Mouse (Mus musculus) kidney, postnatal 25 days (tissue): ENCODE measurements around the gene 4921539E11Rik.

ENCODE experiments used
- DNase-seq, 2 experiments: peaks; one replicate each; pipeline ENCODE4 v3.0.0; 2021; ENCODE audit warnings: mixed read lengths in 2 of 2

Gene 4921539E11Rik

DNA sequence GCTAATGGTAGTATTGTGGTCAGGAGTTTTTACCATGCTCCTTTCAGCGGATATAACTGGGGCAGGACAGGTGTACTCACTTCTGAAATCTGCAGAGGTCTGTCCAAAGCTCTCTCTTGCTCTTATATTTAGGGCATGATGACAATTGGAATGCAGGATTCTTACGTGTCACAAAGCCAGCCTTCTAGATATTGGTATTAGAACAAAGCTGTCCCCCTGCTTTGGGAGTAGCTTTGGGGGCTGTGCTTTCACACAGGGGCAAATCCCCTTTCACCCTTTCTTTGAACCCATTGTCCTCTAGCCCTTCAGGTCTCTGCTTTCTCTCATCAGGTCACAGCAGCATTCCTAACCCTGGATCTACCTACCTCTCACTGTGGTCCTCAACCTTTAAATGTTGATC, at the start of gene 4921539E11Rik:
Gene 4921539E11Rik, minus strand, starts transcription at position 101 of the 400 bp plus-strand sequence.
- DNase-seq = no peak

DNA sequence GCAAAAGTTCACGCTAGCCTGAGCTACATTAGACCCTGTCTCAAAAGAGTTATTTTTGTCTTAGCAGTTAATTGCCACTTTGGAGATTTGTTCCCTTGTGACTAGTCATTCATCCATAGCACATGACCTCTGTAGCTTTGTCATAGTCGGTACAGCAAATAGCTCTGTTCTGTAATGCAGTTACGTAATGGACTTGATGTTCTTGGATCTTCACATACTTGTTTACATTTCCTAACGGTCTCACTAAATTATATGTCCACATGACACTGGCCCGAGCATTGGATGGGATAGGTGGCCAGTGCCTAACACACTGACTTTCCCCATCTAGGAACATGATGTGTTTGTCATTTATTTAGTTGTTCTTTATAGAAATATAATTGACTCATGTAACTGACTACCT, 44.5 kb upstream of the 4921539E11Rik start:
- no peak for DNase-seq

DNA sequence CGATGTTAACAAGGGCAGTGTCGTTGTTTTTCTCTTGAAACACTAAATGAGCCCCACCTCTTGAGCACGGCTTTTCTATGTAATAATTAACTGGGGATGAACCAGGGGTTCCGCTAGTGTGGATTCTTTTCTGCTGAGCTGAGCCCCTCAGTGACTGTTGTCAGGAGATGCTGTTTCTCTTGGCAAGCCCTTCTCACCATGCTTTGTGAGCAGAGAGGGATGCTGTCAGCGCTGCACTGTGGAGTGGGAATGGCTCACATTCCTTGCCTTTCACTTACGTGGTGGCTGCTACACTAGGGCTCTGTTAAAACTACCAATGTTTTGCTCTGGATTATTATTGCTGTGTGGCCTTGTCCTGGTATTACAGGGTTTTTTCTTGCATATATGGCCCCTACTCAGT, 38.7 kb upstream of the 4921539E11Rik start:
- DNase-seq = peak in 1 of 2 experiments; percentile 11

DNA sequence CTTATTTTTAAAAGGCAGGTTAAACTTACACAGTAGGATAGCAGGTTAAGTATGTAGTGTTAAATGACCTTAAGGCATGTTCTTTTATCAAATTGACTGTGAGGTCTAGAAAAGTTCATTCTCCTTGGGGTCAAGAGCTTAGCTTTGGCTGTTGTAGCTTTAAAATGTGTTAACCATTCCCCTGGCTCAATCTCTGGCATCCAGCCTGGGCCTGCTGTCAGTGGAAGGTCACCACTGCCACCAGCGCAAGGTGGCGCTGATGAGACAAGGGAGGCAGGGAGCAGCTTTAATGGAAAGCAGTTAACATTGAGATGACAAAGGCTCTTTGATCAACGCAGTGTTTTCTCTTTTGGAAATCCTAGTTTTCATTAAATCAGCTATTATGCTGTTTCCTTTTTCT, 36.3 kb upstream of the 4921539E11Rik start:
- DNase-seq = peak; percentile 83

DNA sequence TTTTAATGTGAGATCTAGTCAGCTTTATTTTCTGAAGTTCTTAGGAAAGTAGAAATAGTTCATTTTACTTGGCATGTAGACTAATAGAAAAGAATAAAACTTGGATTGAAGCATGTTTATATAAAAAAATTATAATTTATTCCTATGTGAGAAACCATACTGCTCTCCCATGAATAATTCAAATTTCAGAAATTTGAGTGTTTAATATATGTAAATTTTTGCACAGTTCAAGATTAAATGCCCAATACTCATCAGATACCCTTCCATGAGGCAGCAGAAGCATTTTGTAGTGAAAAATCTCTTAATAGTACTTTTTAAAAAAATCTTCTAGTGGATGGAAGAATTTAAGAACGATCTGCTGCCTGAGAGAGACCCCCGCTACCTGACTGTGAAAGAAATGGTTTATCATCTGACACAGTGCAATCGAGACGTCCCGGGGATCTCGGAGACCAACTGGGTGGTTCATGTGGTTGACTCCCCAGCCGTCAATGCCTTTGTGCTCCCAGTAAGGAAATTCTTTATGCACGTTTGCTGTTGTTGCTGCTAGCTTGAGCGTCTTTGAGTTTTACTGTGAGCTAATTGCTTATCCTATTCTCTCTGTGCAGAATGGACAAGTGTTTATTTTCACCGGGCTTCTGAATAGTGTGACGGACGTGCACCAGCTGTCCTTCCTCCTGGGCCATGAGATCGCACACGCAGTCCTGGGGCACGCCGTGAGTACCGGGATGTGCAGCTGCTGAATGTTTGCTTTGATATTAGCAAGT, 34.2 kb upstream of the 4921539E11Rik start:
- DNase-seq = no peak

DNA sequence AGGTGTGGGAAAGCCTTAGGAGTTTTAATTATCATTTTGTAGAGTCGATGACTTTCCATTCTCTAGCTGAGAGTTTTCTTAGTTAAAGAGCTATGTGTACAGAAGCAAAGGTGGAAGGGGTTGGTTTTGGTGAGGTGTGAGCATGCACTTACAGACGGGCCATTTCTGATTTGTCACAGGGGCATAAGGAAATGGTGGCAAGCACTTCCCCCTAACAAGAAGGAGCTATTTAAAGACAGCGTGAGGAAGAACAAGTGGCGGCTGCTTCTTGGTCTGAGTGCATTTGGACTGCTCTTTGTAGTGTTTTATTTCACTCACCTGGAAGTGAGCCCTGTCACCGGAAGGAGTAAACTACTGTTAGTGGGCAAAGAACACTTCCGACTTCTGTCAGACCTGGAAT, 30.8 kb upstream of the 4921539E11Rik start:
- no peak for DNase-seq

DNA sequence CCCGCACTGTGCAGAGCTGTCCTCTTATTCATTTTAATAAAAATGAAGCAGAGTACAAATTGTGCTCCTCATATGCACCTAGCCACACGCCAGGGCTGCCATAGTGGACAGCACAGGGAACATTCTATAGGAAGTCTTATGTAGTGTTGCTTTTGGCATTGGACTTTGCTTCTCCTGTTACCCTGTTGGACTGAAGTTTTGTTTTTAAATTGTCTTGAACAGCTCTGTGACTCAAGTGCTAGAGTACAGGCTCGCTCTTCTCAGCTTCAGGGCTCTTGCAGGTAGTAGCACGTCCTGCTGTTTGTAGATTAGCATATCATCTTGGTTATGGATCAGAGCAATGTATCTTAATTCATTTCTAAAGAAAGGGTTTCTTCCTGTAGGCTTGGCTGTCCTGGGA, 25.2 kb upstream of the 4921539E11Rik start:
- DNase-seq = no peak

DNA sequence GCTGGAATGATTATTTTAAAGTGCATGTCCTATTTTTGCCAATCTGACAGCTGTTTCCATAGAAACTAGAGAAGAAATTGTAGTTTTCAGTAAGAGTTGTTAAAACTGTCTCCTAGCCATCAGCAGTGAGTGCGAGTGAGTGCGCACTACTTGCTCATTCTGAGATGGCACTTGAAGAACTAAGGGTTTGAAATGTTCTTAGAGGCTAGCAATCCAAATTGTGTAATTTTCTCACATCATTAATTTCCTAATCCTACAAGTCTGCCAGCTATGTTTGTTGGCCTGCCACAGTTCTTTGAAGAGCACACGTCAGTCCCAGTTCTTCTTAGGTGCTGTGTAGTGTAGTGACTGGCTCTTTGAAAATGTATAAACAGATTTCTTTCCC, 23.9 kb upstream of the 4921539E11Rik start:
- DNase-seq = no peak

DNA sequence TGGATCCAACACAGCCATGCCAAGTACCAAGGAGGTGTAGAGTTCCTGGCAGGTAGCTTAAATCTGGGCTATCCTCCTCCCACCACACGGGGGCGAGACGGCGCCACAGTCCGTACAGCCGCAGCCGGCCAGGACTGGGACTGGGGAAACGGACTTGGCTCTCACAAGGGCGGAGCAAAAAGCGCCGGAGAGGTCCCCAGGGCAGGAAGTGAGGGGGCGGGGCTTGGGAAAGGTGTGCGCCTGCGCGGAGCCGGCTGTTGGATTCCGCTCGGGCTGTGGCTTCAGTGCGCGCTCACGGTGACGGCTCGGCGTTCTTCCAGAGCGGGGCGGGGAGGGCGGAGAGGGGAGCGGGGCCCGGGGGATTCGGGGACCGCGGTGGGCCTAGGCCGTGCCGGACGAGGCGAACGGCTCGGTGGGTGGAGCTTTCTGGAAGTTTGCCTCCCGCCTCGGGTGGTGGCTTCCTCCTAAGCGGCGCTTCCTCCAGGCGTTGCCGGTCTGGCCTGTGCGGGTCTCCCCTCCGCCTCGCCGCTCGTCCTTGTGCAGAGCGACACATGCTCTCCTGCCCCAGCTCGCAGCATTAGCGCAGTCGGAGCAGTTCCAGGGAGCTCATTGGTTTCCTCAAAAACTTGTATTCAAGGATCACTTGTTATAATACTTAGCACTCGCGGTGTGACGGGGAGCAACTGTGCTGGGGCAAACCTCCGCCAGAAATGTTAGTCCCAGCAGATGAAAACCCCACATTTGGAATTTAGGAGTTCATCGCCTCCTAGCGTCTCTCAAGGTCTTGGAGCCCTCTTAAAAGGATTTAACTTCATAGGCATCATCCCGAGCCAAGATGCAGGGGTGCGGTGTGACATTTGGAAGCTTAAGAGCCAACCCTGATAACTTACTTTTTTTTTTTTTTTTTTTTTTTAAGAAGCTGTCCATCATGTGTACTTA, 23.2 kb upstream of the 4921539E11Rik start, which contains the start of gene Oma1:
Gene Oma1, plus strand, starts transcription at position 226 of the 939 bp plus-strand sequence.
- peak; percentile 99 for DNase-seq

DNA sequence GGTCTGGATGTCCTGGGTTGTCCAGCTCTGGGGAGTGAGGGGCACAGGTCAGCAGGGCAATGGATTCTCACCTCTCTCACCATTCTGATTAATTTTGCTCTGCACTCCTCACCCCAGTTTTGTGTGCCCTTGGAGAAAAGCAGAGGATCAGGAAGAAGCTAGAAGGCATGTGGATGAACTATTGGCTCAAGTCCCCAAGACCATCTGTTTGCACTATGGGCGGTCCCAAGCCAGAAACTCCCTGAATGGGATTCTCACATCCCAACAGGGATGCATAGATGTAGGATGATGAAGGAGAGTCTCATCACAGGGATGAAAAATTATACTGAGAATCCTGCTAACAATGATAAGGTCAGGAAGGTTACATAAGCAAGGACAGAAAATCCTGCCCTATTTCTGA, 13.2 kb upstream of the 4921539E11Rik start:
- DNase-seq = no peak

DNA sequence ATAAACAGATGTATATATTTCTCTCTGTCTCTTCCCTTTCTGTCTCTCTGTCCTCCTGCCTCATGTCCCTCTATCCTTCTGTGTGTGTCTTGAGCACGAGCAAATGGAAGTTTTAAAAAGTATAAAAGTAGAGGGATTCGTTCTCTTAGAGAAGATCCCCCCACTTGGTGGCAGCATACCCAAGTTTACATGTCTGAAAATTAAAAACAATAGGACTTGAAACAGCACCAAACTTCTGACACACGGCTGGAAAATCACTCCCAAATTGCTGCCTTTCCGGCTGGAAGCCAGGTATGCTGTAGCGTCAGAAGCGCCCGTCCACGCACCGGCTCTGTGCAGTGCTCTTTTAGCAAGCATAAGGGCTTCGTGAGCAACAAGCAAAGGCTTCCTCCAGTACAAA, 8.7 kb upstream of the 4921539E11Rik start:
- DNase-seq = peak in 1 of 2 experiments; percentile 25

DNA sequence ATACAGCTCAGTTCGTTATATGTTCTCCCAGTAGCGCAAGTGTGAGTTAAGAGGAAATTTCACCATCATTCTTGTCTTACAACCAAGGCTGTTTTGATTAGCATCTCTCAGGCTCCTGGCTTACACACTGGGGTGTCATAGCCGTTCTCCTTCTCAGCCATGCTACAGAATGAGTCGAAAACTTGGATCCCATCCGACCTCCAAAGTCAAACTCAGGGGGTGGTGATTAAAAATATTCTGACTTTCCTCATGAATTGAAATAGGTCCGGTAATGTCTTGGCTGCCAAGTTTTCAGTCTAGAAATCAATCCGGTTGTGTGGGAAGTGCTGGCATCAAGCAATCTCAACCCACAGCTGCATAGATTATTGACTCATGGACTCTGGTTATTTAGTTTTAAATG, 2.3 kb downstream of the 4921539E11Rik start:
- DNase-seq = no peak

DNA sequence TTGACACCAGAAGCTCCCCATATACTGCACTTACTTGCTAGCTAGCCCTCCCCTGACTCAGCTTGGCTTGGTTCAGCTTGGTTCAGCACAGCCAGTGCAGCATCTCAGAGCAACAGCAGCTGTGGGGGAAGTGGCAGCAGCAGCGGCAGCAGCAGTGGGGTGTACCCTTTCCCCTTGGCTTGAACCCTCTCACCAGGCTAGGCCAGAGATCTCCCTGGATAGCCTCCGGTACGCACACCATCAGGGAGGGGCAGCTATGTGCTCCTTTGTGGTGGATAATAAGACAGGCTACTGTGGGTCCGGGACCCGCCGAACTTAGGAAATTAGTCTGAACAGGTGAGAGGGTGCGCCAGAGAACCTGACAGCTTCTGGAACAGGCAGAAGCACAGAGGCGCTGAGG, 17.6 kb downstream of the 4921539E11Rik start:
- no peak for DNase-seq

DNA sequence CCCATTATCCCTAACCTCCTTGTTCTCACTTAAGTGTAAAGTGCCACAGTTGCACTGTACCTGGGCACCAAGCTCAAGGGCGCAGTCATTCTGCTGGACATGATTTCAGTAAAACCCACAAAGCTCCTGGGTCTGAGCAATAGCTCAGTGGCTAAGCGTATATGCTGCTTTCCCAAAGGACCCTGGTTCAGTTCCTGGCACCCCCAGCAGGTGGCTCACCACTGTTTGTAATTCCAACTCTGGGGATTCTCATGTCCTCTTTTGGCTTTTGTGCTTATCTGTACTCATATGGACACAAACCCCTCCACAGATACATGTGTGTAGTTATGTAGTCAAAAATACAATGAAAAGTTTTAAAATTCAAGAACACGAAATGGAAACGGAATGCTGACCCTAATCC, 21.3 kb downstream of the 4921539E11Rik start:
- no peak for DNase-seq

DNA sequence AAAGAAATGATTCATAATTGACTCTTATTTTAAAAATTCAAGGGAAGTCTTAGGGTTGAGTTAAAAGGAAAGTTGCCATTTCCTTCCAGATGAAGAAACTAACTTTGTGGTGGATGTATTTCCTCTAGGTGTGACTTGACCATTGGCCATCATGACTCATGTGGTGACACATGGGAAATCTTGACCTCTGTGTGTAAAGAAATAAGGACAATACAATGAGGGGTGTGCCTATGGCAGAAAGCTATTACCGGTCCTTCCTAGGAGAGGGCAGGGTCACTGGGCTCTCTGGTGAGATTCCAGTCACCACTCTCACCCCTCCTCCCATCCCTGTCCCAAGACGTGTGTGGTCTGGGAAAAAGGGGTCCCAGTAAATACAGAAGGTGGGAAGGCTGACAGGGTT, 25.5 kb downstream of the 4921539E11Rik start:
- DNase-seq = no peak

DNA sequence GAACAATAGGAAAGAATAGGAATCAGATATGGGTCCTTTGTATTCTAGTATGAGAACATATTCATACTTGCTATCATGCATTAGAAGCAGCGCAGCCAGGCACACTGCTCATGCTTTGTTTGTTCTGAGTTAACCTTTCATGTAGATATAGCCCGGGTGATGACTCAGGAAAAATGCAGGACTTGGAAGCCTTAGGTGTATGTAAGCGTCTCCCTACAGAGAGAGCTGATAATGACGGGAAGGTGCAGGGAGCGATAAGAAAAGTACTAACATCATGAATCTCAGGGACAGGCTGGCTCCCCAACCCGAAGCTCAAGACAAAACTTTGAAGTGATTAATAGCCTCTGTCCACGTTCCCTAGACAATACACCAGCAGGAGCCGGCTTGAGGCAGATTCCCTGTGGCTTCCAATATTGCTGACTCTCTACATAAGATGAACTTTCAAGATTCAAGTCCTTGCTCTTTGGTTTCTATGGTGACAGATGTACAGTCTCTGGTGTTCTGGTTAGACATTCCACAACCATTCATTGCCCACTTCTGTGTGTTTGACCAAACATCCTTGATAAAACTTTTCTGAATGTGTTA, 26.8 kb downstream of the 4921539E11Rik start:
- no peak for DNase-seq

DNA sequence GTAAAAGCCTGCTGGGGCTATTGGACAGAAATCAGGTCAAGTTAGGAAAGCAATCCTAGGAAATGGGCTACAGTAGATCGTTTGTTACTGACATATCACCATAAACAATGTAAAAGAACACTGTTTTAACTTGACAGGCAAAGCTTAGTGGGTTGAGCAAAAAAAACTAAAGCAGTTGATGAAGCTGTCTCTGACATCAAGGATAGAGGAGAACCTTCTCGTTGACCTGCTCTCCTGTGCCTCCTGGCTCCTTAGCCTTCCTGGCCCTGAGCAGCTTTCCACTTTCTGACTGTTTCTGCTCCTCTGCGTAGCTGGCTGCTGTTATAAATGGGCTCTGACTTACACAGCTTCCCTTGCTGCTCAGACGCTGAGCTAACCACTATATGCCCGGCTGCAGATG, 27.3 kb downstream of the 4921539E11Rik start:
- no peak for DNase-seq

DNA sequence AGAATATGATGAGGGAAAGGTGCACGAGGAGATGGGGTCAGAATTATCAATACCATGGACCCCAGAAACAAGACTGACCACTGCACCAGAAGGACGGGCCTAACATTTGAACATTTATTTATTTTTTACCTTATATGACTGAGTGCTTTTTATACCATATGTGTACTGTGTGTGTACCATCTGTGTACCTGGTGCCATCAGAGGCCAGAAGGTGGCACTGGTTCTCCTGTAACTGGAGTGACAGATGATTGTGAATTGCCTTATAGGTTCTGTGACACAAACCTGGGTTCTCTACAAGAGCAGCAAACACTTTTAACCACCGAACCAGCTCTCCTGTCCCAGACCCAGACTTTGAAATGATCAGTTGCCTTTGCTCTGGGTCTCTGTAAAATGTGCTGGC, 31.8 kb downstream of the 4921539E11Rik start:
- no peak for DNase-seq

DNA sequence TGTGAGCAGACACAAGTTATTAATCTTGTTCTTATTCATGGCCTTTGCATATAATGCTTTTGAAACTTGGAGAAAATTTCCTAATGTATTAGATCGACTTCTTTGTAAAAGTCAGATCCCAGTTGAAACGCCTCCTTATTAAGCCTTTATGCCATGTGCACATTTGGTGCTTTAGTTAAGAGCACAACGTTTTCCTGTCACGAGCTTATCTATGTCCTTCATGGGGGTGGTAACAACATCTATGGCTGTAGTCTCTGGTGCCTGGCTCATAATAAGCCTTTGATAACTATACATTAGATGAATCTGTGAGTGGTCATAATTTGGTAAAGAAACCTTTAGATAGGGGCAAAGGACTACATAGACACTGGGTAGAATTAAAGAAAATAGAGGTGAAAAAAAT, 36.8 kb downstream of the 4921539E11Rik start:
- DNase-seq = no peak

DNA sequence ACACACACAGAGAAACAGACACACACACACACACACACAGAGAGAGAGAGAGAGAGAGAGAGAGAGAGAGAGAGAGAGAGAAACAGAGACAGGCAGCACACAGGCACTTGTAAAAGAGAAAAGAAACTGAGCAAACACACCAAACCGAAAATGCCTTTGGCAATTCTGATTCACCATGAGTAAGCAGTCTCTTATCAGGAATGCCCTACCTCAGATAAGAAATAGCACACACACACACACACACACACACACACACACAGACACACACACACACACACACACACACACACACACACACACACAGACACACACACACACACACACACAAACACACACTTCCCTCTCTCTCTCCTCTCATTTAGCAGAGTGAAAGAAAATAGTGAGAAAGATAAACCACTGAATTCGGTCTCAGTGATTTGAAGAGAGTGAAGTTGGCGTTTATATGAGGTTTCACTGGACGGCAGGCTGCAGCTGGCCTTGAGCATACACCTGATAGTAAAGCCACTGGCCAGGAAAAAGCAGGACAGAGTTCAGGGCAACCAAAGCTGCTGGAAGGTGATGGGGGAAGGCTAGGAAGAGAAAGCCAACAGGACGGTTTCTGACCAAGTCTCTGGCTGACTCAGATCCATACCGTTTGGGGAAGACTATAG, 41.1 kb downstream of the 4921539E11Rik start:
- DNase-seq = no peak

DNA sequence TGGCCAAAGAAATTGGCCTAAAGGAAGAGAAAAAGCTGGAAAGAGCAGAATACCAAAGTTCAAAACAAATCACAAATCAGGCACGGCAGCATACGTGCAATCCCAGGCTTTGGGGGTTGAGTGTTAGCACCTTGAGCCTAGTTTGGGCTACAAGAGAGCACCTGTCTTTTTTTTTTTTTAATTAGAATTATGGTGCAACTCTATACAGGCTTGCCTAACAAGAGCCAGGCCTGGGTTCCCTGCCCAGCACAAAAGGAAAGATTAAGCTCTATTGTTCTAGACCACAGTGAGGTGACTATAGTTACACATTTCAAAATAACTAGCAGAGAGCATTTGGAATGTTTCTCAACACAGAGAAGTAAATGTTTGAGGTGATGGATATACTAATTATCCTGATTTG, 42.9 kb downstream of the 4921539E11Rik start:
- DNase-seq = no peak

DNA sequence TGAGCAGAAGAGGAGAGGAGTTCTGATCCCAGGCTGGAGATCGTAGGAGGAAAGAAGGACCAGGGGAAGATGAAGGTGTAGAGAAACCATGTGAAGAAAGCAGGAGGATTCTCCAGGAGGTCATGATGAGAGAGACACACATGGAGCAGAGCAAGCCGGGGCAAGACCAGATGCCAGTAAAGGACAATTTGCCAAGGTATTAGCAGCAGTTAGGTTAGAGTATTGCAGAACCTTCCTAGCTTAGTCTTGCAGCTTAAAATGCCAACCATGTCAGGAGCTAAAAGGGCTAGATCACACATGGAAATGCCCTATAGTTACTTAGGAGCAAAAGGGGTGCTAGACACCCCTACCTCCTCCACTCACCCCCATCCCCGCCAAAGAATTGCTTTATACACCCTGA, 43.4 kb downstream of the 4921539E11Rik start:
- no peak for DNase-seq

DNA sequence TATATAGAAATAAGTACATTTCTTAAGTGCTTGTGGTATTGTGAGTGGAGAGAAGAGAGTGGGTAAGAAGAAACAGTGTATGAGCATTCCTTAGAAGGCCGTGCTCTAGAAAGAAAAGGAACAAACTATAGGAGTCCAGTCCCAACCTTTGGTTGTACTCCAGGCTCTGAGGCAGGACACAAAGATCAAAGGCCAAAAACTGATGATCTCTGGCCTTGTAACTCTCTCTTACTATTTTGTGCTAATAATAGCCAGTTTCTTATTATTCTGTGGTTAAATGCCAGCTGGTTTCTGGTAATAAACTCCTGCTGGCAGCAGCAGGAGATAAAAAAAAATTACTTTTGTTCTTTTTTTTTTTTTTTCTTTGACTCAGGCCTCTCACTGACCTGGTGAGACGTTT, 58.5 kb downstream of the 4921539E11Rik start:
- no peak for DNase-seq
